Mouse (Mus musculus) gastrocnemius, postnatal 10 days (tissue): ENCODE data around the gene Zfp553. TPM values are rescaled to one million over a fixed set of nuclear protein-coding genes. Genes with fewer than 3 reads are reported as not detected.
"Not testable (repeated sequence)": the region's sequence is repeated elsewhere in the genome, so short reads cannot be mapped to it uniquely, and the experiment has no call there.

ENCODE experiments used
- DNase-seq: peaks from one replicate; pipeline ENCODE4 v3.0.0; 2021; ENCODE audit warnings: mixed read lengths
- total RNA-seq, 2 experiments: library from RNA; stranded (reverse); gene quantifications; 2 replicates each; pipeline ENCODE4 v1.2.3; 2021

Zfp553 gene
- total RNA-seq, 2 experiments from 2014 or later, result 5.5 to 7.3 TPM

- no peak for DNase-seq
These were observed 498 bp downstream of the Zfp553 start for GRCm38 (mm10) chr7:127233368-127233749.

- no peak for DNase-seq
These were observed 904 bp downstream of the Zfp553 start for GRCm38 (mm10) chr7:127233765-127234164.

- DNase-seq, result no peak
These were observed 1.9 kb downstream of the Zfp553 start for GRCm38 (mm10) chr7:127234777-127235176.

- no peak for DNase-seq
These were observed 10.6 kb downstream of the Zfp553 start for GRCm38 (mm10) chr7:127243361-127243867.

GRCm38 (mm10) chr7:127243870-127244657 is 11.2 kb downstream of the Zfp553 start, which contains the start of gene Zfp771:
Gene Zfp771, plus strand, starts transcription at chr7:127244274.
- DNase-seq, result peak; percentile 98

DNA sequence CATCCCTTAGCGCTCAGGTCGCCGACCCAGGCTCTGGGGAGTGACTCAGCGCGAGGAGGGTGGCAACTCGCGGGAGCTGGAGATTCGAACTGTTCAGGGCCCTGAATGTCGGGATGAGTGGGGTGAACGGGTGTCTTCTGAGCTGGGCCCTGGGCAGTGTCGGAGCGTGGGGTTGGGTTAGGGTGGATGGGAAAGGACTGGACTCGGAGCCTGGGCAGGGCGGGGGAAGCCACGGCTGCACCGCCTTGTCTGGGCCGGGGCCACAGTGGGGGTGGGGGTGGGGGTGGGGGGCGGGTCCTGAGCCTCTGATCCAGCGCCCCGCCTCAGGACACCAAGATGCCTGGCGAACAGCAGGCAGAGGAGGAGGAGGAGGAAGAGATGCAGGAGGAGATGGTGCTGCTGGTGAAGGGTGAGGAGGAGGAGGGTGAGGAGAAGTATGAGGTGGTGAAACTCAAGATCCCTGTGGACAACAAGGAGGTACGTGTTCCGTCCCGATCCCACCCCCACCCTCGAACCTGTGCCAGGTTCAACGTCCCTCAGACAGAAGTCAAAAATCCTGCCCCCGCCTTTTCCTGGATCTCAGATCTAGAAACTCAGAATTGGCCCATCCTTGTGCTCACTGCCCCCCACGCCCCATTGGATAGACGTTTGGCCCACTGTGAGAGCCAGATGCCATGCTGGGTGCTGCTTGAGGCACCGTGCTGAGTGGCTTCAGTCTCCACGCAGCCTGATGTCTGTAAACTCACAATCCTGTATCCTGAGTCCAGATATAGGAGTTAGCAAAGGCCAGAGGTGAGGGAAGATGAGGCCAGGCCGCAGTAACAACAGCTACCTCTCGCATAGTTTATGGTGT is 12.0 kb downstream of the Zfp553 start:
- DNase-seq, result peak; percentile 65

- DNase-seq, result not testable (repeated sequence)
These were observed 17.6 kb downstream of the Zfp553 start for GRCm38 (mm10) chr7:127250511-127250910.

DNA sequence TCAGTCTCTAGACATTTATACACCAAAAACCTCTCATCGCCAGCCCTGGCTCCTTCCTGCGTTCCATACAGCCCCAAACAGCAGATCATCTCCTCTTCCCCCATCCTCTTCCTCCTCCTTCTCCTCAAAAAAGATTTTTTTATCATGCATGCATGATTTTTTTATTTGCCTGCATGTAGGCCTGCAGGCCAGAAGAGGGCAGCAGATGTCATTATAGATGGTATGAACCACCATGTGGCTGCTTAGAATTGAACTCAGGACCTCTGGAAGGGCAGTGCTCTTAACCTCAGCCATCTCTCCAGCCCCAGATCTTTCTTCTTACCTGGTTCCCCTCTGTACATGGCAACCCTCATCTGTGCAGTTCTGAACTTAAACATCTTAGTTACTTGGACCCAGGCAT is 19.6 kb downstream of the Zfp553 start:
- DNase-seq, result no peak

DNA sequence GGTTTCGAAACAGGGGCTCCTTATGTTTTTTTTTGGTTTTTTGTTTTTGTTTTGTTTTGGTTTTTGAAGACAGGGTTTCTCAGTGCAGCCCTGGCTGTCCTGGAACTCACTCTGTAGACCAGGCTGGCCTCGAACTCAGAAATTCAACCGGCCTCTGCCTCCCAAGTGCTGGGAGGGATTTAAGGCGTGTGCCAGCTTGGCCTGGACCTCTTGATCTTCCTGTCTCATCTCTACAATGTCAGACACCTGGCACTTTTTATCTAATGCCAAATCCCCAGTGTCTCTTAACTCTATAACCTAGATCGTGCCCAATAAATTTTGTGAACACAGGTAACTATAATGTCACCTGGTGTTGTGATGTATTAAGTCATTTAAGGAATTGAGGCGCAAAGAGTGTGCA is 20.5 kb downstream of the Zfp553 start:
- DNase-seq, result no peak

- peak; percentile 96 for DNase-seq
These were observed 21.2 kb downstream of the Zfp553 start for GRCm38 (mm10) chr7:127253821-127254769.

DNA sequence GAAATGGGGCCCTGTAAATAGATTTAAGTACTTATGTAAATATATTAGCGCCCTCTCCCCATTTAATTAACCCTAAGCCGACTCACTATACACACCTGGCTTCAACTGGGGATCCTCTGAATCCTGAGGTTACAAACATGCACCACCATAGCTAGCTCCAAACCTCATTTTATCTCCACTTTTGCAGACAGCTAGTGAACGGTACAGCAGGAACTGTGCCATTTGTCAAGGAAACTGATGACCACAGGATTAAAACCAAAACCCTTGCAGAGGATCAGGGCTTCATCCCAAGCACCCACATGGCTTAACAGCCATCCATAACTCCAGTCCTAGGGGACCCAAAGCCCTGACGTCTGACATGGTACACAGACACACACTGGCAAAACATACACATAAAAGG is 22.1 kb downstream of the Zfp553 start:
- no peak for DNase-seq

GRCm38 (mm10) chr7:127255965-127256364 is 23.1 kb downstream of the Zfp553 start:
- DNase-seq, result no peak

GRCm38 (mm10) chr7:127256518-127256917 is 23.7 kb downstream of the Zfp553 start:
- DNase-seq, result no peak

DNA sequence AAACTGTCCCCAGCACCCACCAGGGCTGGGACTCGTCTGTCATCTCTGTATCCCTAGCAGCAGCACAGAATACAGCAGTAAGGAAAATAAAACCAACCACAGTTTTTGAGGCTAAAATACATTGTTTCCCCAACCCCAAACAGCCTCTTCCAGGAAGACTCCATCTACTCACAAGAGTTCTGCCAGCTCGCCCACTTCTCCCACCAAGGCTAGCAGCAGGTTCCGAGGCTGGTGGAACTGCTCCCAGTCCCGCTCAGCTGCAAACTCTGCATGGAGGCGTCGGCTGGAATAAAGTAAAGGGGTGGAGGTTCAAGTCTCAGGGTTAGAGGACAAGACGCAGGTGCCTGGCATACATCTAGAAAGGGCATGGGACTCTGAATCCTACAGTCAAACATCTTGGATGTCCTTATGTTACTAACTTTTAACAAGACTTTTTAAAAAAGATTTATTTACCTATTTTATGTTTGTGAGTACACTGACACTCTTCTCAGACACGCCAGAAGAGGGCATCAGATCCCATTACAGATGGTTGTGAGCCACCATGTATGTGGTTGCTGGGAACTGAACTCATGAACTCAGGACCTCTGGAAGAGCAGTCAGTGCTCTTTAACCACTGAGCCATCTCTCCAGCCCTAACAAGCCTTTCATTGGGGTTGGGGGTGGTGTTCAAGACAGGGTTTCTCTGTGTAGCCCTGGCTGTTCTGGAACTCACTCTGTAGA is 26.5 kb downstream of the Zfp553 start:
- no peak for DNase-seq

DNA sequence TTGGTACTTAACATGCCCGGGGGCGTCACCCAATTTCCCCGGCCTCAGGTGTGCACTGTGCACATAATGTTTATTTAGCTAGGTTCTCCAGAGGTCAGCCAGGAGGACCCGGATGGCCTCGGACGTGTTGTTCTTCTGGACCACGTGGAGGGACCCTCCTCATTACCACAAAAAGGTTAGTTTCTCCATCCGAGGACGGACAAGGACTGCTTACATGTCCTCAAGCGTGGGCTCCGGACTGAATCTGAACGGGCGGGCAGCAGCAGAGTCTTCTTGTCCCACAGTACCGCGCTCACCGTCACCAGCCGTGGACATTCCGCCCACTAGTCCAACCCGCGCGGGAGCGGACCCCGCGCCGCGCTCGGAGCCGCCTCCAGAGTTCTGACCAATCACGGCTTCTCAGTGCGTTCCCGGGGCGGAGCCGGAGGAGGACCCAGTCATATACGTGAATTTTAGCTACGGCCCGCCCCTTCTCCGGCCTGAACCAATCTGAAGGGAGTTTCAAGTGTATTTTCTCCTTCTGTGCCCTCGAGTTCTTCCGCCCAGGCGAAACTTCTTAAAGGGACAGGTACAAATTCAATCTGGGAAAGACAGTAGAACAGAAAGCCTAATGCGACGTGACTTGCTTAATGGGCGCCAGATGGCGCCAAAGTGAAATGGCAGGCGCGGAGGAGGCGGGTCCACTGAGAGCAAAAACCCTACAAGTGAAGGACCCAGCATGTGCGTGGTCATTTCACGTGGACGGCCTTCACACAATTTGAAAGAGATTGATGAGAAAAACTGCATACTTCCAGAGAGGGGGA is 27.6 kb downstream of the Zfp553 start, which contains the start of gene Dctpp1:
Gene Dctpp1 (minus strand): TSS at position 401 of the 803 bp plus-strand sequence.
- DNase-seq, result peak; percentile 92

DNA sequence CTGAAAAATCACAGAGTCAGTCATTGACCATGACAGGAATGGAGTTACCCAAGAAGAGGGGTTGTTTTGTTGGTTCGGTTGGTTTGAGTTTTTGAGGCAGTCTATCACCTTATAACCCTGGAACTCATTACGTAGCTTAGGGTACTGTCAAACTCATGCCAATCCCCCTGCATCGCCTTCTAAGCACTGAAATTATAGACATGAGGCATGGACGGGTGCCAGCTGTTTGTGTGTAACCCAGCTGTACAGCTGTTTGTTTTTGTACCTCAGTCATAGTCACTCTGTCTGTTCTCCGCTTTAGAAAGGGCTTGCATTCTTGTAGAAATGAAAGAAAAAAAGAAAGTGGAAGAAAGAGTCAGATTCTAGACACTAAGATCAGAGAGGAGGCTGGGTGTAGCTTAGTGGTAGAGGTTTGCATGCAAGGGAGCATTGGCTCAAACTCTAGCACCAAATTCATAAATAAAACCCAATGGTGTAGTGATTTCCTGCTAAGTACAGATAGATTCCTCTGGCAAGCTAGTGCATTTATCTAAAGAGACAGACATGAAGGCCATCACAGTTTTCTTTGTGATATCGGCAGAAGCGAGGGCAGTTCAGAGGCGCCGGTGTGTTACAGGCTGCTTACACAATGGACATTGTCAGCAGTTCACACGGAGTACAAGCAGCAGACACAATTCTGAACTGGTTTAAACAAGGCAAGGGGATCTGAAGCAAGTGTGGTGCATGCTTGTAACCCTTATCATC is 29.5 kb downstream of the Zfp553 start:
- DNase-seq, result no peak

DNA sequence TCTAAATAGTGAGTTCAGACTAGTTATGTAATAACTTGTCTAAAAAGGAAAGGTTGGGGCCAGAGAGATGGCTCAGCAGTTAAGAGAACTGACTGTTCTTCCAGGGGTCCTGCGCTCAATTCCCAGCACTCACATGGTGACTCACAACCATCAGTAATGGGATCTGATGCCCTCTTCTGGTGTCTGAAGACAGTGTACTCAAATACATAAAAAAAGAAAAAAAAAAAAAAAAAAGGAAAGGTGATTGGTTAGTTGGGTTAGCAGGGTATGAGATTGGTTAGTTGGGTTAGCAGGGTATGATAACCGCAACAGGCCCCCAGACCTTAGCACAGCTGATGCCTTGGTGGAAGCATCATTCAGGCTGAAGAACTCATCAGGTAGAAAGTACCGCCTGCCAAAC is 30.7 kb downstream of the Zfp553 start:
- DNase-seq, result no peak

GRCm38 (mm10) chr7:127270256-127270655 is 37.4 kb downstream of the Zfp553 start:
- no peak for DNase-seq

DNA sequence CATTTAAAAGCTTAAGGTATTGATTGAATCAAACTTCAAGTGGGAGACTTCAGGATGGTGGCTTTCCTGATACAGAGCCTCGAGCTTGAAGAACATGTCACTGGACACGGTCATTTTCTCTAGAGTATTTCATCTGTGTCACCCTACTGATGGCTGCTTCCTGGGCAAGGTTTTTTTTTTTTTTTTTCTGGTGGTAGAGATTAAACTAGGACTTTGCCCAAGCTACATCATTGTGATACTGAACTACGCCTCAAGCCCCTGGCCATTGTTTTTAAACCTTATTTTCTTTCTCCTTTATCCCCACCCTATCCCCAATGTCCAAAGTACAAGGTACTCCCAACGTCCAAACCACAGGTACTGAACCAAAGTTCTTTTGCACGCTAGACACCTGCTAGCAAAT is 37.8 kb downstream of the Zfp553 start:
- DNase-seq, result no peak

DNA sequence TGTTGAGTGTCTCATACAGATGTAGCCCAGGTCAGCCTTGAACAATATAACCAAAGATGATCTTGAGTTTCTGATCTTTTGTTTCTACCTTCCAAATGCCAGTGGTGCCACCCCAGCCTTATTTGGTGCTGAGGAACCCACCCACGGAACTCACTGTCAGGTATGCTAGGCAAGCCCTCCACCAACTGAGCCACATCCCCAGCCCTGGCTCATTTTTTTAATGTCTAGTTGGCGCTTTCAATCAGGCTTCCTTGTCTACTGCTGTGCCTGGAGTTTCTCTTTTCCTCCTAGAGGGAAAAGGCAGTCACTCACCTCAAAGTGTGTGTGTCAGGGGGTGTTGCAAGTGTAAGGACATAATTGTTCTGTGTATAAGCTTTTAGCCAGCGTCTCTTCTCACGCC is 38.2 kb downstream of the Zfp553 start:
- no peak for DNase-seq
